Comparison of ENCODE assay signal across 24 mouse cellular contexts in the genomic region with DNA sequence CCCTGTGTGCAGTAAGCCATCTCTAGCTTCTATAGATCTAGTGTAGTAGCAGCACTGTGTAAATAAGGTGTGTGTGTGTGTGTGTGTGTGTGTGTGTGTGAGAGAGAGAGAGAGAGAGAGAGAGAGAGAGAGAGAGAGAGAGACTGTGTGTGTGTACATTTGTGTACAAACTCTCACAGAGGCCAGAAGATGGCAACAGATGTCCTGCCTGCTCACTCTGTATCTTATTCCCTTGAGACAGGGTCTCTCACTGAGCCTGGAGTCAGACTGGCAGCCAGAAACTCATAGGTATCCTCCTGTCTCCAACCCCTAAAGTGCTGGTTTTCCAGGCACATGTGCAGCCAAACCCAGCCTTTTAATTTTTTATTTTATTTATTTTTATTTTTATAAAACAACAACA. TPM values are rescaled to one million over a fixed set of nuclear protein-coding genes. Genes with fewer than 3 reads are reported as not detected.
A peak's percentile ranks its signal among the peaks of the same experiment; 100 is the strongest.
DNase-seq lines count a peak whose midpoint lies in the region; ATAC-seq and TF ChIP-seq lines count a peak whose summit lies in the region.
"Had no signal": no experiment of that assay in that cellular context is flagged by ENCODE, and none has a peak within 500 bp of the region (broad histone marks: within the 10 kb centered on the region; RNA-seq: fewer than 3 reads in every experiment).

No protein-coding gene starts in this region.

- peak; percentile 66 for TF ChIP-seq RAD21 in CH12.LX (IDR thresholded peaks at IDR 0.05; ENCODE audit: low read depth, low read length)

- no peak overlapping the region for H3K9ac ChIP-seq in liver, postnatal 0 days (replicated peaks)
- no peak overlapping the region for H3K9ac ChIP-seq in CH12.LX (ENCODE audit: insufficient read depth, low read depth)
- H3K9ac ChIP-seq in midbrain, embryonic 15.5 days: no peak overlapping the region

- H3K4me1 ChIP-seq in liver, postnatal 0 days (ENCODE audit: insufficient read depth): peaks cover 5% of the 10 kb centered on the region; the same call in 1 of the 2 replicates
- H3K4me1 ChIP-seq in CH12.LX (ENCODE audit: control insufficient read depth in 1 of 2, insufficient read depth in 2 of 2): peaks cover 25 to 69% of the 10 kb centered on the region in 2 experiments
- H3K4me1 ChIP-seq in bone marrow, adult 2 months (ENCODE audit: control insufficient read depth, insufficient read depth, low read length): peaks cover 13% of the 10 kb centered on the region
- no peaks in the 10 kb centered on the region for H3K4me1 ChIP-seq in midbrain, embryonic 15.5 days

- in situ Hi-C loops in CH12.LX (cut with MboI; ENCODE audit: low pct_ligation_motif_present, low pct_unique_long_range_greater_than_20kb, low sequenced_read_pairs): loop anchor here (10.0 kb wide), 1 partner anchor 483 kb away; a partner anchor contains a TSS

- DNase-seq in liver, postnatal 0 days: no peak
- DNase-seq in liver: no peak
- peak; percentile 43 for DNase-seq in A20 (ENCODE audit: low read depth, low spot score)
- no peak for DNase-seq in CH12.LX (ENCODE audit: extremely low read depth)
- no peak for DNase-seq in adrenal gland, postnatal 36 days
- DNase-seq in heart, postnatal 25 days (ENCODE audit: low spot score): no peak
- DNase-seq: adrenal gland, adult 2 months; adrenal gland, adult 8-10 months; adrenal gland, postnatal 10 days; adrenal gland, postnatal 14 days; adrenal gland, postnatal 25 days; B cell, adult 2 months; cerebellum, adult 11 months; cerebellum, adult 11-12 months; cerebellum, adult 18-20 months; cerebellum, adult 2 months; cerebellum, adult 8-10 months; cerebellum, adult 9-10 months had no signal

- dilution Hi-C loops in CH12.LX (cut with MboI; ENCODE audit: extremely low pct_ligation_motif_present, extremely low pct_unique_long_range_greater_than_20kb, low sequenced_read_pairs): no loop called here

- no peaks in the 10 kb centered on the region for H3K27me3 ChIP-seq in liver, postnatal 0 days (ENCODE audit: insufficient read depth, low read length)
- no peaks in the 10 kb centered on the region for H3K27me3 ChIP-seq in CH12.LX (replicated peaks)
- H3K27me3 ChIP-seq in midbrain, embryonic 15.5 days (replicated peaks): no peaks in the 10 kb centered on the region
- H3K27me3 ChIP-seq: Patski had no signal

- H3K4me3 ChIP-seq in liver, postnatal 0 days (ENCODE audit: low read depth, low read length): no peak overlapping the region
- no peak overlapping the region for H3K4me3 ChIP-seq in CH12.LX (replicated peaks in 1 of 3; ENCODE audit: low read depth in 2 of 3, low read length in 2 of 3, poor library complexity in 1 of 3)
- H3K4me3 ChIP-seq in bone marrow, adult 2 months (replicated peaks; ENCODE audit: control insufficient read depth, low read depth, low read length): no peak overlapping the region
- H3K4me3 ChIP-seq in midbrain, embryonic 15.5 days: no peak overlapping the region

- H3K27ac ChIP-seq in liver, postnatal 0 days (ENCODE audit: low read depth): no peak overlapping the region
- no peak overlapping the region for H3K27ac ChIP-seq in CH12.LX (ENCODE audit: insufficient read depth, low read depth)
- H3K27ac ChIP-seq in bone marrow, adult 2 months (ENCODE audit: control insufficient read depth, insufficient read depth, low read depth, low read length, poor library complexity): no peak overlapping the region
- H3K27ac ChIP-seq in midbrain, embryonic 15.5 days: no peak overlapping the region

- H3K79me2 ChIP-seq in CH12.LX (replicated peaks; ENCODE audit: control insufficient read depth, extremely low read depth, insufficient read depth, poor library complexity, severe bottlenecking): no peaks in the 10 kb centered on the region

- H3K36me3 ChIP-seq in liver, postnatal 0 days (replicated peaks; ENCODE audit: insufficient read depth, low read length): no peaks in the 10 kb centered on the region
- no peaks in the 10 kb centered on the region for H3K36me3 ChIP-seq in CH12.LX (replicated peaks in 1 of 2; ENCODE audit: control insufficient read depth in 1 of 2, insufficient read depth in 1 of 2, low read length in 1 of 2)
- H3K36me3 ChIP-seq in midbrain, embryonic 15.5 days (replicated peaks): no peaks in the 10 kb centered on the region
- H3K36me3 ChIP-seq: G1E had no signal

- TF ChIP-seq POLR2A in CH12.LX (IDR thresholded peaks at IDR 0.05; ENCODE audit: low read depth, low read length): no peak
- no peak for TF ChIP-seq POLR2A in bone marrow, adult 2 months (IDR thresholded peaks at IDR 0.05; ENCODE audit: borderline replicate concordance, control insufficient read depth, low read depth, low read length)

- peak; percentile 34 for TF ChIP-seq CTCF in liver, postnatal 0 days (IDR thresholded peaks at IDR 0.05; ENCODE audit: low read depth)
- peak in 1 of 2 experiments; percentile 65; a peak in 2 of 4 replicates for TF ChIP-seq CTCF in CH12.LX (conservative IDR thresholded peaks at IDR 0.05 in 1 of 2, IDR thresholded peaks at IDR 0.05 in 1 of 2; ENCODE audit: low read depth in 2 of 2, low read length in 2 of 2)
- TF ChIP-seq CTCF in bone marrow, adult 2 months (IDR thresholded peaks at IDR 0.05; ENCODE audit: control insufficient read depth, insufficient read depth, low read length): 0 out of 2 replicates have a peak, but pooled peaks have one; percentile 3

- H3K4me2 ChIP-seq in liver, postnatal 0 days (ENCODE audit: low read depth, low read length): no peak overlapping the region
- H3K4me2 ChIP-seq in CH12.LX (ENCODE audit: insufficient read depth, low read depth, poor library complexity, severe bottlenecking): no peak overlapping the region
- no peak overlapping the region for H3K4me2 ChIP-seq in midbrain, embryonic 15.5 days

- TF ChIP-seq EP300 in liver, postnatal 0 days (IDR thresholded peaks at IDR 0.05; ENCODE audit: low read depth): no peak
- no peak for TF ChIP-seq EP300 in CH12.LX (IDR thresholded peaks at IDR 0.05; ENCODE audit: low read length)

- intact Hi-C loops in heart, postnatal 25 days (cut with DNase I): loop anchor here (5.0 kb wide), 1 partner anchor 94 kb away; no protein-coding TSS in a partner anchor

- ATAC-seq in liver, postnatal 0 days: no peak
- no peak for ATAC-seq in midbrain, embryonic 15.5 days (replicated peaks)
- ATAC-seq: activated CD4-positive, CD25-positive, alpha-beta regulatory T cell, adult 4 months; CD4-positive, CD25-positive, alpha-beta regulatory T cell, adult 4 months; Patski had no signal

- H3K9me3 ChIP-seq in liver, postnatal 0 days (ENCODE audit: low read length): 0 out of 2 replicates have a peak, but pooled peaks cover 2% of the 10 kb centered on the region
- no peaks in the 10 kb centered on the region for H3K9me3 ChIP-seq in CH12.LX (replicated peaks; ENCODE audit: low read length)
- no peaks in the 10 kb centered on the region for H3K9me3 ChIP-seq in midbrain, embryonic 15.5 days

TF ChIP-seq in CH12.LX, 34 proteins besides CTCF, POLR2A, EP300 and RAD21:
- TF ChIP-seq SMC3 (IDR thresholded peaks at IDR 0.05; ENCODE audit: low read depth, low read length) (peak; percentile 75), KAT2A (IDR thresholded peaks at IDR 0.05; ENCODE audit: insufficient replicate concordance, low read length) (no peak), ZC3H11A (IDR thresholded peaks at IDR 0.05; ENCODE audit: low read depth, low read length) (peak; percentile 8; the same call in 1 of the 2 replicates)

RNA-seq across cellular contexts. Expression of a gene that starts 20.0 kb away (rescaled TPM):
- polyA plus RNA-seq in liver, postnatal 0 days (2015; fragmentation: Nextera tagmentation; extraction: Ambion mirVana): 5.9 and 7.3 TPM in 2 replicates
- 194 and 205 TPM in 2 replicates for total RNA-seq in CH12.LX (2012; rRNA removed)
- 129 and 139 TPM in 2 replicates for total RNA-seq in CH12.LX (2014; rRNA removed)
- 177 and 196 TPM in 2 replicates for polyA plus RNA-seq in CH12.LX (2012; ENCODE audit: insufficient read length, low read depth)
- 14.7 and 36.8 TPM in 2 replicates for polyA plus RNA-seq in bone marrow, adult 2 months (2011; ENCODE audit: insufficient read depth, insufficient read length, low replicate concordance, missing spikeins)
- total RNA-seq in adrenal gland, postnatal 36 days (2021): 1 to 10 TPM; 4.1 to 6.7 TPM
- 0.90 and 1.5 TPM in 2 replicates for polyA plus RNA-seq in midbrain, embryonic 15.5 days (2015; fragmentation: Nextera tagmentation; extraction: Ambion mirVana)
- 1 to 10 TPM; 6.2 to 6.7 TPM for total RNA-seq in heart, postnatal 25 days (2021)
- total RNA-seq: G1E had no signal
- polyA plus RNA-seq: G1E had no signal
